Mouse (Mus musculus) heart, embryonic 13.5 days (tissue): ENCODE measurements around the gene Smarcc1. TPM values are rescaled to one million over a fixed set of nuclear protein-coding genes. Genes with fewer than 3 reads are reported as not detected.

Source experiments
- microRNA-seq: library from miRNA; unstranded; fragments of <30 nt; microRNA quantifications from one replicate; pipeline ENCODE4, GENCODE M21; 2016
- polyA plus RNA-seq: library from polyadenylated mRNA; unstranded; fragments of >200 nt; fragmentation: Nextera tagmentation; extraction: Ambion mirVana; gene quantifications from 2 replicates; pipeline ENCODE4 v1.2.1, GENCODE M21; 2015

Smarcc1 gene
- polyA plus RNA-seq, 1 experiment from 2014 or later: 76.9 TPM

Small RNA genes within 50 kb of the gene (microRNA-seq; reads per million reads assigned to microRNA genes)
- gene Mir6236: 74.2 reads per million, percentile 51 among the genes with 10 or more reads in this experiment

Other genes starting within 250 kb of the Smarcc1 start
- 17.8 and 19.5 TPM in 2 replicates for gene Cdc25a, start 242.1 kb upstream of the Smarcc1 start, polyA plus RNA-seq
- gene Map4, start 186.2 kb upstream of the Smarcc1 start, polyA plus RNA-seq: 77.3 and 82.0 TPM in 2 replicates
- gene Dhx30, start 122 bp downstream of the Smarcc1 start, polyA plus RNA-seq: 98.0 and 98.2 TPM in 2 replicates
- 2.3 and 2.7 TPM in 2 replicates for gene Cspg5, start 126.1 kb downstream of the Smarcc1 start, polyA plus RNA-seq
- 17.2 and 17.6 TPM in 2 replicates for gene Elp6, start 187.5 kb downstream of the Smarcc1 start, polyA plus RNA-seq
- 18.2 and 19.9 TPM in 2 replicates for gene Scap, start 215.6 kb downstream of the Smarcc1 start, polyA plus RNA-seq